29 mouse cellular contexts compared by ENCODE assay signal in the genomic region with DNA sequence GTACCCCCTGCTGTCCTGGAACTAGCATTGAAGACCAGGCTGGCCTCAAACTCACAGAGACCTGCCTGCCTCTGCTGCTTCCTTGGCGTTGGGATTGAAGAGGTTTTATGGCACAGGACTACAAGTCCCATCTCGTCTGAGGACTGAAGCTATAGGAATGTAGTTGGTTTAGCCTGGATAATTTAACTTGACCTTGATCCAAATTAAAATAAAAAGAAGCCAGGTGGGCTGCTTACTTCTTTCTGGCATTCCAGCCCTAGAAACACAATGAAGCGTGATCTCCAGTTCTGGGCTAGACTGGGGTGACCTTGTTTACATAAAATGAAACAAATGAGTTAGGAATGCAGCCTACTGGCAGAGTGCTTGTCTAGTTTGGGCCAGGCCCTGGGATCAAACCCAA. TPM values are rescaled to one million over a fixed set of nuclear protein-coding genes. Genes with fewer than 3 reads are reported as not detected.
DNase-seq lines count a peak whose midpoint lies in the region; ATAC-seq and TF ChIP-seq lines count a peak whose summit lies in the region.
"Had no signal": no experiment of that assay in that cellular context is flagged by ENCODE, and none has a peak within 500 bp of the region (broad histone marks: within the 10 kb centered on the region; RNA-seq: fewer than 3 reads in every experiment).

No protein-coding gene starts in this region.

- no peak for TF ChIP-seq CTCF in ES-Bruce4 (IDR thresholded peaks at IDR 0.05; ENCODE audit: low read depth, low read length)

- peak overlapping the region; percentile 19; the same call in 1 of the 2 replicates for H3K27ac ChIP-seq in ES-Bruce4 (ENCODE audit: insufficient read depth, low read length)
- H3K27ac ChIP-seq in ES-E14 (ENCODE audit: insufficient read depth, low read depth, low read length, poor library complexity, severe bottlenecking): peak overlapping the region; percentile 85; the same call in 1 of the 2 replicates
- H3K27ac ChIP-seq: embryonic facial prominence, embryonic 13.5 days; embryonic facial prominence, embryonic 15.5 days; forebrain, embryonic 10.5 days; forebrain, embryonic 12.5 days had no signal

- H3K4me1 ChIP-seq in ES-Bruce4 (ENCODE audit: control insufficient read depth, insufficient read depth, low read length): peaks cover 1% of the 10 kb centered on the region
- no peaks in the 10 kb centered on the region for H3K4me1 ChIP-seq in ES-E14 (ENCODE audit: control insufficient read depth in 2 of 2, insufficient read depth in 2 of 2, low read length in 2 of 2, poor library complexity in 1 of 2)
- H3K4me1 ChIP-seq: embryonic facial prominence, embryonic 15.5 days had no signal

- H3K4me3 ChIP-seq in ES-Bruce4 (ENCODE audit: low read depth, low read length) (no peak overlapping the region), ES-E14 (ENCODE audit: insufficient read depth in 1 of 2, low read depth in 1 of 2, low read length in 2 of 2, poor library complexity in 1 of 2, severe bottlenecking in 1 of 2) (peak overlapping the region in 1 of 2 experiments; percentile 35; a peak in 1 of 4 replicates)
- H3K4me3 ChIP-seq: embryonic facial prominence, embryonic 13.5 days; embryonic facial prominence, embryonic 15.5 days; erythroblast, embryonic 14.5 days; forebrain, embryonic 12.5 days had no signal

- no peak for TF ChIP-seq POLR2A in ES-Bruce4 (IDR thresholded peaks at IDR 0.05; ENCODE audit: insufficient read depth, low read length)

- H3K9ac ChIP-seq in ES-Bruce4 (ENCODE audit: low read depth, poor library complexity, severe bottlenecking): no peak overlapping the region
- H3K9ac ChIP-seq in ES-E14 (ENCODE audit: insufficient read depth, low read depth, low read length, poor library complexity, severe bottlenecking): no peak overlapping the region; the same call in 1 of the 2 replicates
- H3K9ac ChIP-seq: embryonic facial prominence, embryonic 13.5 days; embryonic facial prominence, embryonic 15.5 days; forebrain, embryonic 12.5 days had no signal

- DNase-seq in cerebellum, adult 9-10 months: peak; percentile 34
- DNase-seq in cerebellum, postnatal 25 days: no peak
- DNase-seq in ES-E14 (ENCODE audit: low read depth, low spot score) (peak; percentile 34), ZHBTc4 (ENCODE audit: low read depth, low spot score) (peak; percentile 92)
- no peak for DNase-seq in embryo, embryonic 9.5 days (ENCODE audit: extremely low spot score)
- DNase-seq: adrenal gland, adult 2 months; adrenal gland, postnatal 10 days; adrenal gland, postnatal 25 days; B cell, adult 2 months; cerebellum, adult 11 months; cerebellum, adult 18-20 months; cerebellum, adult 8-10 months; cerebellum, postnatal 36 days had no signal

- ATAC-seq in frontal cortex, adult (ENCODE audit: low TSS enrichment): no peak
- ATAC-seq: CD4-positive, CD25-positive, alpha-beta regulatory T cell, adult 4 months; forebrain, embryonic 14.5 days; forebrain, embryonic 16.5 days had no signal

- no peaks in the 10 kb centered on the region for H3K27me3 ChIP-seq in ES-Bruce4 (ENCODE audit: control insufficient read depth, insufficient read depth, low read length, poor library complexity, severe bottlenecking)
- H3K27me3 ChIP-seq: embryonic facial prominence, embryonic 13.5 days; embryonic facial prominence, embryonic 15.5 days; forebrain, embryonic 12.5 days had no signal

- in situ Hi-C loops in ES-E14 (cut with MboI; ENCODE audit: low sequenced_read_pairs in 2 of 2, unreplicated experiment in 2 of 2): no loop called here

- no peak for TF ChIP-seq EP300 in ES-Bruce4 (IDR thresholded peaks at IDR 0.05; ENCODE audit: insufficient read depth, low read depth, low read length)

- H3K36me3 ChIP-seq in ES-Bruce4 (ENCODE audit: control insufficient read depth, insufficient read depth, low read length, poor library complexity, severe bottlenecking) (peaks cover 43% of the 10 kb centered on the region), ES-E14 (ENCODE audit: control insufficient read depth, insufficient read depth, low read length, poor library complexity, severe bottlenecking) (peaks cover 30% of the 10 kb centered on the region)

- H3K9me3 ChIP-seq in ES-Bruce4 (replicated peaks; ENCODE audit: control insufficient read depth, insufficient read depth, low read length, poor library complexity, severe bottlenecking) (no peaks in the 10 kb centered on the region; the same call in 1 of the 2 replicates), ES-E14 (ENCODE audit: control insufficient read depth, insufficient read depth, low read depth, low read length) (0 out of 2 replicates have a peak, but pooled peaks cover 2% of the 10 kb centered on the region)
- H3K9me3 ChIP-seq: embryonic facial prominence, embryonic 15.5 days; forebrain, embryonic 12.5 days had no signal

TF ChIP-seq in ES-E14, 5 proteins besides CTCF, POLR2A, EP300 and RAD21:
- peak; percentile 50; the same call in 1 of the 2 replicates for TF ChIP-seq HCFC1 (IDR thresholded peaks at IDR 0.05; ENCODE audit: borderline replicate concordance, insufficient read depth, low read length)
- TF ChIP-seq MAFK (IDR thresholded peaks at IDR 0.05; ENCODE audit: insufficient read depth, low read depth, low read length): no peak

RNA-seq across cellular contexts. Expression of gene Pramef8, which starts 1.9 kb away (rescaled TPM):
- 15.5 and 21.7 TPM in 2 replicates for polyA plus RNA-seq in ES-Bruce4 (2011; ENCODE audit: insufficient read depth, insufficient read length, low read depth, missing spikeins)
- total RNA-seq in ES-E14 (2012; rRNA removed): 33.3 and 36.8 TPM in 2 replicates
- total RNA-seq: MEL had no signal

RNA-seq across cellular contexts. Expression of gene Pramel1, which starts 19.9 kb away (rescaled TPM):
- polyA plus RNA-seq in ES-Bruce4 (2011; ENCODE audit: insufficient read depth, insufficient read length, low read depth, missing spikeins): 2.0 and 2.1 TPM in 2 replicates
- 1.8 and 2.0 TPM in 2 replicates for total RNA-seq in ES-E14 (2012; rRNA removed)
- total RNA-seq: adrenal gland, adult 2 months; adrenal gland, postnatal 10 days; adrenal gland, postnatal 25 days; adrenal gland, postnatal 4 days; CH12.LX; common myeloid progenitor, adult 5-6 weeks; MEL had no signal
- polyA plus RNA-seq: adrenal gland, adult 2 months; brain, embryonic 14.5 days; CD4-positive, CD25-positive, alpha-beta regulatory T cell, adult 4 months; embryonic facial prominence, embryonic 11.5 days; embryonic facial prominence, embryonic 13.5 days; embryonic facial prominence, embryonic 15.5 days; erythroblast, embryonic 14.5 days; forebrain, embryonic 10.5 days; forebrain, embryonic 12.5 days; forebrain, embryonic 14.5 days; forebrain, embryonic 16.5 days had no signal

RNA-seq across cellular contexts. Expression of gene Oog4, which starts 36.0 kb away (rescaled TPM):
- polyA plus RNA-seq in ES-Bruce4 (2011; ENCODE audit: insufficient read depth, insufficient read length, low read depth, missing spikeins): not detected in 2 replicates
- total RNA-seq in ES-E14 (2012; rRNA removed): not detected in 2 replicates
- total RNA-seq: adrenal gland, adult 2 months; adrenal gland, postnatal 10 days; adrenal gland, postnatal 25 days; adrenal gland, postnatal 4 days; CH12.LX; common myeloid progenitor, adult 5-6 weeks; MEL had no signal
- polyA plus RNA-seq: adrenal gland, adult 2 months; brain, embryonic 14.5 days; CD4-positive, CD25-positive, alpha-beta regulatory T cell, adult 4 months; embryonic facial prominence, embryonic 11.5 days; embryonic facial prominence, embryonic 13.5 days; embryonic facial prominence, embryonic 15.5 days; erythroblast, embryonic 14.5 days; forebrain, embryonic 10.5 days; forebrain, embryonic 12.5 days; forebrain, embryonic 14.5 days; forebrain, embryonic 16.5 days had no signal

Comparison
In these comparisons a context has a peak if more than half of its experiments do, and no peak if none do; other contexts are left out.
1. DNase-seq: peak in cerebellum, adult 9-10 months (single experiment), ES-E14 (single experiment) and ZHBTc4 (single experiment); none in cerebellum, postnatal 25 days (0 of 2) and embryo, embryonic 9.5 days (single experiment).